Mouse (Mus musculus) ES-E14 (cell line): ENCODE measurements around the gene Ano6.

Experiments
- CHD2 ChIP-seq: IDR thresholded peaks from 2 replicates; pipeline ENCODE4 v1.6.1; 2014; ENCODE audit warnings: mild to moderate bottlenecking, low read depth, low read length, inconsistent platforms
- HCFC1 ChIP-seq: IDR thresholded peaks from 2 replicates; pipeline ENCODE4 v1.6.1; 2012; ENCODE audit warnings: low read length, inconsistent platforms, borderline replicate concordance; ENCODE audit not compliant: insufficient read depth
- MAFK ChIP-seq: IDR thresholded peaks from 2 replicates; pipeline ENCODE4 v1.6.1; 2014; ENCODE audit warnings: mild to moderate bottlenecking, low read depth, low read length, inconsistent platforms; ENCODE audit not compliant: insufficient read depth
- ZC3H11A ChIP-seq: IDR thresholded peaks from 2 replicates; pipeline ENCODE4 v1.6.1; 2012; ENCODE audit warnings: low read depth, mild to moderate bottlenecking, inconsistent platforms, low read length, borderline replicate concordance
- ZNF384 ChIP-seq: IDR thresholded peaks from 2 replicates; pipeline ENCODE4 v1.6.1; 2012; ENCODE audit warnings: low read depth, low read length, inconsistent platforms

- TF ChIP-seq CHD2 (no peak), ZNF384 (no peak), ZC3H11A (no peak), MAFK (no peak), HCFC1 (no peak)
These were observed 81.0 kb downstream of the Ano6 start for GRCm38 (mm10) chr15:95871631-95872030.
